Mouse (Mus musculus): Measurements from ENCODE around the gene Ccdc13.

Ccdc13 gene

DNA sequence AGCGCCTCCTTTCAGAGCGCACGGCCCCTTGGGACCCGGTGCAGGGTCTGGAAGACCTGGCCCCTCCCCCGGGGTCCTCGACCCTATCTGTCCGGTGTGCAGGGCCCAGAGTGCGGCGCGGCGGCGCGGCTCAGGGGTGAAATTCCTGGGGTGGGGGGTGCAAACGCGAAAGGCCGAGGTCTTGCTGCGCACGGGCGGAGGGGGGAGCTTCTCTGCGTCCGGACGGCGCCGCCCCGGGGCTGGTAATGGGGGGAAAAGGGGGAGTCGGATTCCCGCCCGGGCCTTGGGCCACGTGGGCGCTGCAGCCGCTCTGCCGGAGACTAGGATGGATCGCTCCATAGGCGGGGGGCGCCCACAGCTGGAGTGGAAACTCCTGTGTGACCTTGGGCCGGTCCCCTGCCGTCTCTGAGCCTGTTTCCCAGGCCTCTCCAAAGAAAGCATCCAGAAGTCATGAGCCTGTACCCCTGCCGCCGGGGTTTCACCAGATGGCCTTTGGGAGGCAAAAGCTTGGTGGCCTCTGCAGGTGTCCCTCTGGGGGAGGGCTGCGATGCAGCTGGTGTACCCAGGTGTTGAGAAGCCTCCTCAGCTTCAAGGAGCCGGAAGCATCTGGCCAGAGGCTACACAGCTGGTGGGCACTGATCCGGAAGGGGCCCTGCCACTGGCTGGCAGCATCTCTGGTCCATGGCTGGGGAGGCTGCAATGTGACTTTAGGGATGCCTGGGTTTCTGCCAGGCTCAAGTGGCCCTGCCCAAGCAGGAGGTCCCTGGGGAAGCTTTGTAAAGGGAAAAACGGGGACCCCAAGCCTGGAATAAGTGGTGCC is 78.8 kb downstream of the Ccdc13 start:
- no peak for DNase-seq (ENCODE audit: low read depth, low spot score)

DNA sequence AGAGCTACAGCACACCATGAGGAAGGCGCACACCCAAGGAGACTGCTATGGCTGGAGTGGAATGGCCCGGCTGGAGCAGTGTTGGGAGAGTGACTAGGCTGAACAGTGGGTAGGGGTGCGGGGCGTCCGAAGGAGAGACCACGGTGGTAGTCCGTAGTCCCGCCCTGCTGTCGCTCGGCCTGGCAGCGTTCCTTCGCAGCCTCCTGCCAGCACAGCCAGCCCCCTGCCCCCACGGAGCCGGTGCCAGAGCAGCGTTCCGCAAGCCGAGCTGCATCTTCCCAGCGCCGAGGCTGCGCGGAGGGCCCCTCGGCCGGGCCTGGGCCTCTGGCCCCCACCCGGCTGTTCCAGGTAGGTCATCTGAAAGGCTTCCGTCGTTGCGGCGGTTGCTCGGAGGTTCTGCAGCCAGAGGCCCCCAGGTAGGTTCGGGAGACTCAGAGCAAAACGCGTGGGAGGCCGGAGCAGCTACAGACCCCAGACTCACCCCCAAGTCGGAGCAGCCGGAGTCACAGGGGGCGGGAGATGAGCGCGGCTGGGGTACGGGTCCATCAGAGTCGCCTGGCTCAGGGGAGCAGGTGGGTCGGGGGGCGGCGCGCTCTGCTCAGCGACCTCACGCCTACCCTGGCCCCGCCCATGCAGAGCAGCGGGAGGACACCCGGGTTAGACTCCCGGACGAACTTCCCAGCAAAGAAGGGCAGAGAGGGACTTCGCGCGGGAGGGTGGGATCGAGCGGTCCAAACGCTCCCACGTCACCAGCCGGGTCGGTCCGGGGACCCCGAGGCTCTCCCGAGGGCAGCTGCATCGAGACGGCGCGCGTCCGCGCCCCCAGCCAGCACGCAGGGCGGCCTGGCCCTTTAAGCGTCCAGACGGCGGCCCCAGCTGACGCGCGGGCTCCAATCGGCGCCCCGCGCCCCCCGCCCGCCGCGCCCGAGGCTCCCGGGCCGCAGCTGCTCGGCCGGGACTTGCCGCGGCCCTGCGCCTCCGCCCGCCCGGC is 79.9 kb downstream of the Ccdc13 start, which contains the start of gene Zfp651:
Zfp651 (plus strand) TSS at position 240 of the 991 bp plus-strand sequence.
- DNase-seq (ENCODE audit: low read depth, low spot score): peak; percentile 52

DNA sequence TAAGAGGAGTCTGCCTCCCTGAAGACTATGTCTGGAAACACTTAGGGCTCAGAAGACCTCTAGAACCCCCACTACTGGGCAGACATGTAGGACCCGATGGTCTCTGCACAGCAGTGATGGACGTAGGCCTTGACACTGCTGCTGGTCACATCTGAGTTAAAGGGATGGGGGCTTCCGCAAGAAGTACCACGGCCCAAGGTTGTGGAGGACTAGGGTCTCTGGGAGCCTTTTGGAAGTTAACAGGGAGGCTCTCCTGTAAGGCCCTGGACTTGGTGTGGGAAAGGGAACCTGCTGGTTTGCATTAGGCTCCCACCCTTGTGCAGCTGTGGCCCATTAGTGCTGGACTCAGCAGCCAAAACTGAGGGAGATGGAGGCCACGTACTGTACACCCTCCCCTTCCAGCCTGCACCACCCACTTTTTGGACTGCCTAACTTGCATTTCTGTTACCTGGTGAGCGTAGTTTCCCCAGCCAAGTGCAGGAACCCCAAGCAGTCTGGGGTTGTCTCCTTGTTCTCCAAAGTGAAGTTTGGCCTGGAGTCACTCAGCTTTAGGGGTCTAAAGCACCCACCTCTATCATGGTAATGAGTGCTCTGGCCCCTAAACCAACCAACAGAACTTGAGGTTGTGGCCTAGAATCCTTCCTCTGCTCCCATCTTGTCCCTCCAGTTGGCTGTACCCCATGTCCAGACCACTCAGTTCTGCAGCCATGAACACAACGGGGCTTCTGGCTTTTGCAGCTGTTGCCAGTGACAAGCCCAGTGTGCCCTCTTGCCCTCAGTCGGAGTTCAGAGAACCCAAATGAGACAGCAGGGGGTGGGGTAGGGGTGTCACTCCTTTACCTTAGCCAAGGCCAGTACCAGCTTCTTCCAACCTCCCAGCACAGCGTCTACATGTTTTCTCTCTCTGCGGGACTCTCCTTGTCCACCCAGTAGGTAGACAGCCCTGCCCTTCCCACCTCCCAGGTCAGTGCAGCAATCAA is 81.1 kb downstream of the Ccdc13 start:
- no peak for DNase-seq (ENCODE audit: low read depth, low spot score)

DNA sequence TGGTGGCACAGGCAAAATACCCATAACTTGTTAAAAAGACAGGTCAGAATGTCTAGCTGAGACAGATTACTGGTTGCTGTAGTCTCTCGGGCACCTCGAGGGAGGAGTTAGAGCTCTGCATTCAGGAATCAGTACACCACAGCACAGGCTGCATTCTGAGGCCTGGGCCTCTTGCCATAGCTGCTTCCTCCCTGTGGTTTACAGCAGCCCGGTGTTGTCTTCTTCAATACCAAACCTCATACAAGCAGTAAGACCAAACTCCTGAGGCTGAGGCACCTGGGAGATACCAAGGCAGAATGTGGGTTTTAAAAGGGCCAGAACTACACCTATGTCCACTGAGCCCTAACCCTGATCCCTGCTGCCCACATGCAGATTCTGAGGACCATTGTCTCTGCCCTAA is 81.8 kb downstream of the Ccdc13 start:
- no peak for DNase-seq (ENCODE audit: low read depth, low spot score)

DNA sequence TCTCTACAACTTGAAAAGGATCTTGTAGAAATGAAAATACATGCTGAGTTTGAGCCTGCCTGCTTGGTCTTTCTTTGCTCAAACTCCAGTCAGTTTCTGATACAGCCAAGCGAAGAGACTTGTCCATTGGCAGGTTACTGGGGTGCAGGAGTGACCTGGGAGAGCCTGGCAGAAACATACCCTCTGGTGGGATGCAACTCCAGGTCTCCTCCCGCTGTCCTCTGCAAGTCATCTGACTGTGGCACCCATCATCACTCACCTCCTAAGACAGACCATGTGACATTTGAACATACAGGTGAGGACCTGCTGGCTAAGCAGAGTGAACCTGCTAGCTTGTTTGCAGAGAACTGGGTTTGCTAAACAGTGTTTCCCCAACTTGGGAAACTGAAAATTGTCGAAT is 82.5 kb downstream of the Ccdc13 start:
- no peak for DNase-seq (ENCODE audit: low read depth, low spot score)

DNA sequence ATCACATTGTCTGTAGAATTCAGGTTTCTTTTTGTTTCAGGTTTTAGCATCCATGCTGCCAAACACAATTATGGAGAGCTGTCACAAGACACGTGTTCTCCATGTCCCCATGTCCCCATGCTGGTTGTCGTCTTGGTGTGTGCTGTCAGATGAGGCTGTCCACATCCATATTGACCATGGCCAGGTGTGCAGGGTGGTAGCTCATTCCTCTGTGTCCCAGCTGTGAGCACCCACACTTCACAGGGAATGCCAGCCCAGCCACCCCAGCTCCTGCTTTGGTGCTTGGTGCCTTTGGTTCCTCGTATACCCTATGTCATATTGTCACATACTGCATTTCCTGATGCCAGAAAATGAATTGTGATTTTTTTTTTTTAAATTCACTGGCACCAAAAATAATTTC is 84.6 kb downstream of the Ccdc13 start:
- no peak for DNase-seq (ENCODE audit: low read depth, low spot score)

DNA sequence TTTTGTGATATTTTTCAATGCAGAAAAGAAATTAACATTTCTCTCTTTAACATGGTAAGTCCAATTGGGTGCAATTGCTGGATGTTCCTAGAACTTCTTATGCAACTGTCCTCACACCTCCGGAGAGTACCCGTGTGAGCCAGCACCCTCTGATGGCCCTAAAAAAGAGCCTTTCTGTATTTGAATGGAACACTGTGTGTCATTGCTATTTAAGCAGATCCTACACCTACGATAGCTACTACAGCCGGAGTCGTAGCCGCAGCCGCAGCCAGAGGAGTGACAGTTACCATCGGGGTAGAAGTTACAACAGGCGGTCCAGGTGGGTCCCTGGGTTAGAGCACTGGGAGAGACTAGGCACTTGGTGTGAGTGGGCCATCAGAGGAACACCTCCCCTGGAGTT is 86.5 kb downstream of the Ccdc13 start:
- DNase-seq (ENCODE audit: low read depth, low spot score): no peak
